Mouse (Mus musculus) lung, adult 2 months (tissue): ENCODE measurements around the gene Gpr162.

Experiments
- CTCF ChIP-seq: fragments of 200-500 bp; IDR thresholded peaks from 2 replicates; pipeline ENCODE4 v1.5.1; 2011; ENCODE audit warnings: mild to moderate bottlenecking, low read length, control low read depth; ENCODE audit not compliant: insufficient read depth
- POLR2A ChIP-seq: fragments of 200-500 bp; IDR thresholded peaks from 2 replicates; pipeline ENCODE4 v1.6.1; 2011; ENCODE audit warnings: low read depth, mild to moderate bottlenecking, control low read depth, low read length, borderline replicate concordance; ENCODE audit errors: extremely low read depth

GRCm38 (mm10) chr6:124885956-124886381, 22.2 kb upstream of the Gpr162 start:
- no peak for TF ChIP-seq CTCF
- no peak for TF ChIP-seq POLR2A
